Mouse (Mus musculus) inflammation-experienced regulatory T-cells (primary cell): Measurements from ENCODE around the gene Iglon5. TPM values are rescaled to one million over a fixed set of nuclear protein-coding genes. Genes with fewer than 3 reads are reported as not detected.

ENCODE experiments used
- polyA plus RNA-seq, 2 experiments: library from polyadenylated mRNA; unstranded; fragments of 100-300 nt; shearing (Covaris generic); gene quantifications; one replicate each; pipeline ENCODE4 v1.2.1; 2017

Iglon5 gene
- under 1 TPM in 1 of 2 experiments, not detected in 1; 0.25 TPM for polyA plus RNA-seq

GRCm38 (mm10) chr7:43489631-43490125 lies at the start of gene Iglon5:
Gene Iglon5, minus strand, starts transcription at chr7:43490075.

GRCm38 (mm10) chr7:43462851-43463250 lies 27.0 kb downstream of the Iglon5 start, which contains the start of gene Vsig10l:
Gene Vsig10l, plus strand, starts transcription at chr7:43463151.

GRCm38 (mm10) chr7:43443917-43444293 lies 46.0 kb downstream of the Iglon5 start, which contains the start of the genes Etfb and Gm45233:
Gene Etfb, plus strand, starts transcription at chr7:43444083.
Gene Gm45233, plus strand, starts transcription at chr7:43444128.

GRCm38 (mm10) chr7:43440482-43440881 lies 49.4 kb downstream of the Iglon5 start, which contains the start of gene Cldnd2:
Gene Cldnd2, plus strand, starts transcription at chr7:43440782.

GRCm38 (mm10) chr7:43436341-43437255 lies 53.3 kb downstream of the Iglon5 start, which contains the start of gene Nkg7:
Gene Nkg7, plus strand, starts transcription at chr7:43437073.

GRCm38 (mm10) chr7:43427406-43427805 lies 62.5 kb downstream of the Iglon5 start, which contains the start of gene Lim2:
Gene Lim2, plus strand, starts transcription at chr7:43427670.

Other genes with a start within 250 kb of the Iglon5 start
- 10 to 100 TPM; 15.9 to 17.1 TPM for gene Zfp715, start 176.8 kb downstream of the Iglon5 start, polyA plus RNA-seq
- gene Siglecf, start 138.7 kb downstream of the Iglon5 start, polyA plus RNA-seq = not detected
- gene Siglecg, start 81.9 kb downstream of the Iglon5 start, polyA plus RNA-seq = 1 to 10 TPM; 2.5 to 3.1 TPM
- gene Lim2, start 62.4 kb downstream of the Iglon5 start, polyA plus RNA-seq = not detected
- 100 to 1,000 TPM; 182 to 285 TPM for gene Nkg7, start 53.0 kb downstream of the Iglon5 start, polyA plus RNA-seq
- gene Cldnd2, start 49.3 kb downstream of the Iglon5 start, polyA plus RNA-seq = under 1 TPM in 1 of 2 experiments, not detected in 1; 0.50 TPM
- 100 to 1,000 TPM; 109 to 133 TPM for gene Etfb, start 46.0 kb downstream of the Iglon5 start, polyA plus RNA-seq
- not detected for gene Gm45233, start 45.9 kb downstream of the Iglon5 start, polyA plus RNA-seq
- gene Vsig10l, start 26.9 kb downstream of the Iglon5 start, polyA plus RNA-seq = 1 to 10 TPM; 5.6 to 8.2 TPM
- gene 4931406B18Rik, start 15.9 kb upstream of the Iglon5 start, polyA plus RNA-seq = under 1 TPM; 0.08 to 0.45 TPM
- under 1 TPM in 1 of 2 experiments, not detected in 1; 0.10 TPM for gene Cd33, start 54.4 kb upstream of the Iglon5 start, polyA plus RNA-seq
- gene Zfp658, start 72.2 kb upstream of the Iglon5 start, polyA plus RNA-seq = 1 to 10 TPM; 4.8 to 7.8 TPM
- 10 to 100 TPM in 1 of 2 experiments, 1 to 10 TPM in 1; 7.4 to 11.1 TPM for gene Zfp719, start 89.5 kb upstream of the Iglon5 start, polyA plus RNA-seq
- not detected for gene Zfp819, start 117.1 kb upstream of the Iglon5 start, polyA plus RNA-seq
- under 1 TPM in 1 of 2 experiments, not detected in 1; 0.18 TPM for gene Ceacam18, start 144.6 kb upstream of the Iglon5 start, polyA plus RNA-seq
- gene Siglece, start 170.1 kb upstream of the Iglon5 start, polyA plus RNA-seq = under 1 TPM in 1 of 2 experiments, not detected in 1; 0.20 TPM
- gene Ctu1, start 181.9 kb upstream of the Iglon5 start, polyA plus RNA-seq = 10 to 100 TPM in 1 of 2 experiments, 1 to 10 TPM in 1; 8.3 to 10.0 TPM
- gene Klk14, start 200.3 kb upstream of the Iglon5 start, polyA plus RNA-seq = under 1 TPM in 1 of 2 experiments, not detected in 1; 0.22 TPM
- gene Klk13, start 222.5 kb upstream of the Iglon5 start, polyA plus RNA-seq = under 1 TPM in 1 of 2 experiments, not detected in 1; 0.26 TPM